Mouse (Mus musculus): Measurements from ENCODE around the gene Sv2a. TPM values are rescaled to one million over a fixed set of nuclear protein-coding genes. Genes with fewer than 3 reads are reported as not detected.
"Not testable (repeated sequence)": the region's sequence is repeated elsewhere in the genome, so short reads cannot be mapped to it uniquely, and the experiment has no call there.

Gene Sv2a
- total RNA-seq, 1 experiment = 7.2 TPM

- in situ Hi-C loops (cut with MboI; ENCODE audit: low sequenced_read_pairs in 2 of 2, unreplicated experiment in 2 of 2) = no loop called here
- peak within 1 kb of the TSS; percentile 97 to 98 for H3K4me3 ChIP-seq (ENCODE audit: insufficient read depth in 1 of 2, low read depth in 1 of 2, low read length in 2 of 2, poor library complexity in 1 of 2, severe bottlenecking in 1 of 2)
- H3K4me1 ChIP-seq (ENCODE audit: control insufficient read depth in 2 of 2, insufficient read depth in 2 of 2, low read length in 2 of 2, poor library complexity in 1 of 2) = peaks cover 5 to 14% of the 10 kb centered on the region in 2 experiments; a peak in 3 of 4 replicates
- H3K9ac ChIP-seq (ENCODE audit: insufficient read depth, low read depth, low read length, poor library complexity, severe bottlenecking) = peak within 1 kb of the TSS; percentile 99
- peak within 1 kb of the TSS; percentile 86 for H3K27ac ChIP-seq (ENCODE audit: insufficient read depth, low read depth, low read length, poor library complexity, severe bottlenecking)
- peaks cover 32% of the 10 kb centered on the region for H3K36me3 ChIP-seq (ENCODE audit: control insufficient read depth, insufficient read depth, low read length, poor library complexity, severe bottlenecking)
- DNase-seq (ENCODE audit: low read depth, low spot score) = peak; percentile 82
- no peaks in the 10 kb centered on the region for H3K9me3 ChIP-seq (ENCODE audit: control insufficient read depth, insufficient read depth, low read depth, low read length)
- TF ChIP-seq HCFC1 (IDR thresholded peaks at IDR 0.05; ENCODE audit: borderline replicate concordance, insufficient read depth, low read length) (peak; percentile 71; the same call in 1 of the 2 replicates), ZNF384 (IDR thresholded peaks at IDR 0.05; ENCODE audit: low read depth, low read length) (no peak)
These were observed 8.5 kb upstream of the Sv2a start, which contains the start of gene Sf3b4 for GRCm38 (mm10) chr3:96172197-96173178. Gene Sf3b4, plus strand, starts transcription at chr3:96172332.

GRCm38 (mm10) chr3:96173185-96173584, 7.8 kb upstream of the Sv2a start:
- Histone ChIP-seq H3K36me3 (ENCODE audit: control insufficient read depth, insufficient read depth, low read length, poor library complexity, severe bottlenecking) (peaks cover 37% of the 10 kb centered on the region), H3K9ac (ENCODE audit: insufficient read depth, low read depth, low read length, poor library complexity, severe bottlenecking) (peak overlapping the region; percentile 99), H3K27ac (ENCODE audit: insufficient read depth, low read depth, low read length, poor library complexity, severe bottlenecking) (no peak overlapping the region), H3K4me3 (ENCODE audit: insufficient read depth in 1 of 2, low read depth in 1 of 2, low read length in 2 of 2, poor library complexity in 1 of 2, severe bottlenecking in 1 of 2) (peak overlapping the region; percentile 97 to 98), H3K9me3 (ENCODE audit: control insufficient read depth, insufficient read depth, low read depth, low read length) (no peaks in the 10 kb centered on the region), H3K4me1 (ENCODE audit: control insufficient read depth in 2 of 2, insufficient read depth in 2 of 2, low read length in 2 of 2, poor library complexity in 1 of 2) (peaks cover 5 to 14% of the 10 kb centered on the region in 2 experiments; a peak in 3 of 4 replicates)
- TF ChIP-seq ZNF384 (IDR thresholded peaks at IDR 0.05; ENCODE audit: low read depth, low read length) = no peak
- in situ Hi-C loops (cut with MboI; ENCODE audit: low sequenced_read_pairs in 2 of 2, unreplicated experiment in 2 of 2) = no loop called here
- DNase-seq (ENCODE audit: low read depth, low spot score) = no peak

GRCm38 (mm10) chr3:96174042-96174441, 6.9 kb upstream of the Sv2a start:
- H3K36me3 ChIP-seq (ENCODE audit: control insufficient read depth, insufficient read depth, low read length, poor library complexity, severe bottlenecking) = peaks cover 37% of the 10 kb centered on the region
- in situ Hi-C loops (cut with MboI; ENCODE audit: low sequenced_read_pairs in 2 of 2, unreplicated experiment in 2 of 2) = not testable (repeated sequence)

GRCm38 (mm10) chr3:96175251-96175650, 5.7 kb upstream of the Sv2a start:
- Histone ChIP-seq H3K36me3 (ENCODE audit: control insufficient read depth, insufficient read depth, low read length, poor library complexity, severe bottlenecking) (peaks cover 35% of the 10 kb centered on the region), H3K4me3 (ENCODE audit: insufficient read depth in 1 of 2, low read depth in 1 of 2, low read length in 2 of 2, poor library complexity in 1 of 2, severe bottlenecking in 1 of 2) (no peak overlapping the region), H3K4me1 (ENCODE audit: control insufficient read depth in 2 of 2, insufficient read depth in 2 of 2, low read length in 2 of 2, poor library complexity in 1 of 2) (peaks cover 5 to 13% of the 10 kb centered on the region in 2 experiments; a peak in 3 of 4 replicates), H3K27ac (ENCODE audit: insufficient read depth, low read depth, low read length, poor library complexity, severe bottlenecking) (no peak overlapping the region; the same call in 1 of the 2 replicates), H3K9ac (ENCODE audit: insufficient read depth, low read depth, low read length, poor library complexity, severe bottlenecking) (no peak overlapping the region), H3K9me3 (ENCODE audit: control insufficient read depth, insufficient read depth, low read depth, low read length) (no peaks in the 10 kb centered on the region)
- TF ChIP-seq HCFC1 (IDR thresholded peaks at IDR 0.05; ENCODE audit: borderline replicate concordance, insufficient read depth, low read length) (no peak), ZC3H11A (IDR thresholded peaks at IDR 0.05; ENCODE audit: borderline replicate concordance, low read depth, low read length) (no peak), MAFK (IDR thresholded peaks at IDR 0.05; ENCODE audit: insufficient read depth, low read depth, low read length) (no peak), CHD2 (IDR thresholded peaks at IDR 0.05; ENCODE audit: low read depth, low read length) (no peak), ZNF384 (IDR thresholded peaks at IDR 0.05; ENCODE audit: low read depth, low read length) (0 out of 2 replicates have a peak, but pooled peaks have one; percentile 40)
- in situ Hi-C loops (cut with MboI; ENCODE audit: low sequenced_read_pairs in 2 of 2, unreplicated experiment in 2 of 2) = no loop called here
- DNase-seq (ENCODE audit: low read depth, low spot score) = no peak

More at GRCm38 (mm10) chr3:96174042-96174441, 6.9 kb upstream of the Sv2a start:
- H3K4me1 ChIP-seq (ENCODE audit: control insufficient read depth in 2 of 2, insufficient read depth in 2 of 2, low read length in 2 of 2, poor library complexity in 1 of 2) = peaks cover 5 to 14% of the 10 kb centered on the region in 2 experiments; a peak in 3 of 4 replicates
- not testable (repeated sequence) for DNase-seq (ENCODE audit: low read depth, low spot score); H3K9me3 ChIP-seq (ENCODE audit: control insufficient read depth, insufficient read depth, low read depth, low read length); H3K27ac ChIP-seq (ENCODE audit: insufficient read depth, low read depth, low read length, poor library complexity, severe bottlenecking)
- H3K9ac ChIP-seq (ENCODE audit: insufficient read depth, low read depth, low read length, poor library complexity, severe bottlenecking) = peak overlapping the region; percentile 26; the same call in 1 of the 2 replicates
- peak overlapping the region; percentile 6 to 98; a peak in 2 of 4 replicates for H3K4me3 ChIP-seq (ENCODE audit: insufficient read depth in 1 of 2, low read depth in 1 of 2, low read length in 2 of 2, poor library complexity in 1 of 2, severe bottlenecking in 1 of 2)

All from ES-E14 (cell line).